Mouse (Mus musculus): Measurements from ENCODE around the gene Sfmbt2. TPM values are rescaled to one million over a fixed set of nuclear protein-coding genes. Genes with fewer than 3 reads are reported as not detected.

Gene Sfmbt2
- total RNA-seq, 2 experiments from 2014 or later: 0.31 to 0.70 TPM

- DNase-seq: no peak
- intact Hi-C loops (cut with DNase I): loop anchor here (10.0 kb wide), 1 partner anchor 497 kb away; no protein-coding TSS in a partner anchor
Observed at GRCm38 (mm10) chr2:10371459-10371817, 1.1 kb downstream of the Sfmbt2 start.

GRCm38 (mm10) chr2:10371899-10372298 lies 1.6 kb downstream of the Sfmbt2 start:
- no peak for DNase-seq
- intact Hi-C loops (cut with DNase I): loop anchor here (10.0 kb wide), 1 partner anchor 497 kb away; no protein-coding TSS in a partner anchor

GRCm38 (mm10) chr2:10372321-10372723 lies 2.0 kb downstream of the Sfmbt2 start:
- intact Hi-C loops (cut with DNase I): loop anchor here (10.0 kb wide), 1 partner anchor 498 kb away; no protein-coding TSS in a partner anchor
- peak; percentile 42 to 54 for DNase-seq

DNA sequence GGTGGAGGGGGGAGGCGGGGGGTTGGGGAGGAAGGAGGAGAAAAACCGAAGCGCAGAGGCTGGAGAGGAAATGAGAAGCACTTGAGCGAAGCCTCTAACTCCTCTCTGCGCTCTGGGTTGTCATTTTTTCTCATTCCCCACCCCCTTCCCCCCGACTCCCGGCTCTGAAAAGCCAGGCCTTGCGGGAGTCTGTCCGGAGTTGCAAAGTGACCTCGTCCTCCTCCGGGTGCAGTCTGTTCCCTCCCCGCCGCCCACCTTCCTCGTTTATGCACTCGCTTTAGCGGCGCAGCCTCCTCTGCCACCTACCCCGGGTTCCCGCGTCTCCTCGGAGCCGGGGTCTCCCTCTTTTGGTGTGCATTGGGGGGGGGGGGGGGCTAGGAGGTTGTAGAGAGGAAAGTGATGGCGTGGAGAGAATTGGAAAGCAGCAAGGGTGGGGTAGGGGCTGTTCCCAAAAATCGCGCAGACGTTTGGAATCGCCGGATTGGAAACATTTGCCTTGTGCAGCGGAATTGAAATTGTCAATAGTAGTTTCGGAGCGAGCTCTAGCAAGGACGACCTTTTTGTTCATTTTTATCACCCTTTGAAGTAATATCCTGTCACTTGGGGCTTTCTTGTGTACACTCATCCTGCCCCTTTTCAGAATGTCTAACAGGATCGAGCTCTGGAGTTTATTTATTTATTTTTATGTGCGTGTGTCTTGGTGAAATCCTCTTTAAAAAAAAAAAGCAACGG lies 2.6 kb downstream of the Sfmbt2 start:
- intact Hi-C loops (cut with DNase I): loop anchor here (10.0 kb wide), 1 partner anchor 498 kb away; no protein-coding TSS in a partner anchor
- DNase-seq: peak; percentile 11 to 17

DNA sequence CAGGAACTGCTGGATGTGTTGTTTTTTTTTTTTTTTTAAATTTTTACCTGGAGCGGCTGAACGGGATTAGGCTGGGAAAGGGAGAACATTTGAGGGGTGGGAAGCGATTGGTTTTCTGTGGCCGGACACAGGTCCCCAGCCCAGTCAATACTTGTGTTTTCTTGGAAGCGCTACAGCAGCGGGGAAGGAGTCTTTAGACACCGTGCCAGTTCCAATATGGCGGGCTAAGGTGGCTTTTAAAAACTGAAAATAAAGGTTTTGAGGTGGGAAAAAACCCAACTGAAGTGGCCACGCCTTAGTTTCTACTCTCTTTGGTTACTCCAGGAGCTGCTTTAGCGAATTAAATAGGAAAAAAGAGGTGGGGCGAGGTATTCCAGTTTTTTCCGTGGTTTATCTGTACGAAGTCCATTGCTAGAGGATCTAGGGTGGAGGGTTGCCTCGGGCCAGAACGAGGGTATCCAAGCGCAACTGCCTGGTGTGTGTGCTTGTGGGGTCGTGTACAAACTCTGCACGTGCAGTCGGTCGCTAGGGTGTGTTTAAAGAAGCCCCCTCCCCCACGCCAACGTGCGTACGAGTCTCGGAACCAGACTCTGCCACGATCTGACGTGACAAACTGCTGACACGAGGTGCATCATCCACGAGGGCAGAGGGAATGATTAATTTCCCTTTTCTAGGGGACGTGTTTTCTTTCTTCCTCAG lies 3.3 kb downstream of the Sfmbt2 start:
- no peak for DNase-seq
- intact Hi-C loops (cut with DNase I): loop anchor here (10.0 kb wide), 1 partner anchor 499 kb away; no protein-coding TSS in a partner anchor

DNA sequence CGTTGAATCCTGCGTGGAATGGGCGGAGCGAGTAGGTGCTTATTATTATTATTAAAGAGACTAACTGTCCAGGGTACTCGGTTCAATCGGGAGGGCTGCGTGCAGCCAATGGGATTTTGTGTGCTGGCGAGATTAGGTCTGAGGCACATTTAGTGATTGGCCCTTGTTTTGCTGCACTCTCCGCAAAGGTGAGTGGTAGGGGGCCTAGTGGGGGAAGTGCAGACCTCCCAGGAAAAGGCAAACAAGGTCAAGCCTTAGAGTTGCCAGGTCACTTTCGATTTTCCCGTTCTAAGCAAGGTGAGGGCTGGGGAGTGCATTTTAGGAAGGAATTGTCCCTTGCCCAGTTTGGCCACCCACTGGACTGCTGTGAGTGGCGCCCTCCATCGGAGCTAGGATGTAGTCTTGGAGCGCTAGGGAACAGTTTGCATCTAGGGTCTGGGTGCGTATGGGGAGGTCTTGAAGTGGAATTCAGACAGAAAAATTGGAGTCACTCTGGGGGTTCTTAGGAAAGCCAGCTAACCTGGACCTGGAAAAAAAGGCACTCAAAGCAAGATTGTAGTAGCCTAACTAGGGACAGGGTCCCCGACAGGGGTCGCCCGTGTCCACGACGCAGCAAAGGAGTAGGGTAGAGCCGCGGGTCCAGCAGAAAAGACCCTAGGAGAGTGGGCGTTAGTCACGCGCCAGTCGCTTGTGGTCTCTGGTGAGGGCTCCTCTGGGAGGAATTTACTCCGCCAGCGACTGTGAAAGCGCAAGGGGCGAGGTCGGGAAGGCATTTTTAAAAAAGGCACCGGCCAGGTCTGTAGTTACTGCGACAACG lies 4.1 kb downstream of the Sfmbt2 start:
- DNase-seq: peak in 1 of 2 experiments; percentile 8
- intact Hi-C loops (cut with DNase I): loop anchor here (10.0 kb wide), 1 partner anchor 500 kb away; no protein-coding TSS in a partner anchor

DNA sequence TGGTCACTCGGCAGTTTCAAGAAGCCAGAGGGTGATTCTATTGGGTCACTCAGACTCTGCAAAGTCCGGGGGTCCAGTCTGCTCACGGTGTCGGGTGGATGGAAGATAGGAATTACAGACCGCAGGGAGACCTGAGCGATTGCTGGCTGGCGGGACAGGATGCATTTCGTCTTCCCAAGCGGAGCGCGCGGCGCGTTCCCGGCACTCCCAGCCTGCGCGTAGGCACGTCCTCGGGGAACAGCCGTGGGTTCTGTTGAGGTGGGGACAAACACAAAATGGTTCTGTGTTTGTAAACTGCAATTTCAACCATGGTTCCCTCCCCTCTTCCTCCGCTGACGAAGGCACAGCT lies 4.7 kb downstream of the Sfmbt2 start:
- intact Hi-C loops (cut with DNase I): loop anchor here (10.0 kb wide), 1 partner anchor 500 kb away; no protein-coding TSS in a partner anchor
- peak in 1 of 2 experiments; percentile 7 for DNase-seq

- DNase-seq: no peak
- intact Hi-C loops (cut with DNase I): no loop called here
Observed at GRCm38 (mm10) chr2:10389988-10390387, 19.7 kb downstream of the Sfmbt2 start.

DNA sequence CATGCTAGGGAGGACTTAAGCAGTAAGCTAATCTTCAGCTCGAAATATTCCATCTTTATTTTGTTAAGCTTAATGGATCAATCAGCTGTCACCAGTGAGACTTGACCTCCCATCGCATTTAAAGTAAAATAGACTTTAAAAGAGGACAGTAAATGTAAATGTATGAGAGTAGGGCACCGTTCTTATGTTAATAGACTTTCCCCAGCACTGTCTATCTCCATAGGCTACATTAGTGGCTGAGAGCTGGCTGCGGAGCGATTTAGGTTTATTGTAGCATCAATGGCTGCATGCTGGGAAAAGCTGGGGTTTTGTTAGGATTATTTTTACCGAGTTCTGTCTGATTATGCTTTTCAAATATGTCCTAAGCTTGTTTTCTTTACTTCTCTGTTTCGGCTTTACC lies 20.5 kb downstream of the Sfmbt2 start:
- DNase-seq: no peak
- intact Hi-C loops (cut with DNase I): no loop called here

DNA sequence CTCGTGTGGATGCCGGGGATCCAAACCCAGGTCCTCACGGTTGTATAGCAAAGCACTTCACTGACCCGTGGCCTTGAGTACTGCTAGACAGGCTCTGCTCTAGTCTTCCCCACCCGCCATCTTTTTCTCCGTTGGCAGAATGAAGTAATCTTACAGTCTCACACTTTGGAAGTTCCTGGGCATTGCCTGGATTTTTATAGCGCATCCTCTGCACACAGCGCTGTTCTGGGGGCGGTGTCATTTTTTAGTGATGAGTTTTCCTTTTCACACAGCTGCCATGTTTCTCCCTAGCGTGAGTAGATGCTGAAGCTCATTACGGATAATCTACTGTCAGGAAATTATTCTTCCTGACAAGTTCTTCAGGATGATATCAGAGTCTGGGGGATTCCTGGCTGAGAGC lies 24.8 kb downstream of the Sfmbt2 start:
- no peak for DNase-seq
- intact Hi-C loops (cut with DNase I): no loop called here

GRCm38 (mm10) chr2:10397790-10398189 lies 27.5 kb downstream of the Sfmbt2 start:
- intact Hi-C loops (cut with DNase I): no loop called here
- no peak for DNase-seq

GRCm38 (mm10) chr2:10406151-10406550 lies 35.8 kb downstream of the Sfmbt2 start:
- intact Hi-C loops (cut with DNase I): no loop called here
- DNase-seq: no peak

GRCm38 (mm10) chr2:10409422-10409821 lies 39.1 kb downstream of the Sfmbt2 start:
- intact Hi-C loops (cut with DNase I): no loop called here
- DNase-seq: no peak

- DNase-seq: no peak
- intact Hi-C loops (cut with DNase I): no loop called here
Observed at GRCm38 (mm10) chr2:10410069-10410468, 39.8 kb downstream of the Sfmbt2 start.

GRCm38 (mm10) chr2:10420944-10421420 lies 50.7 kb downstream of the Sfmbt2 start:
- no peak for DNase-seq
- intact Hi-C loops (cut with DNase I): no loop called here

- intact Hi-C loops (cut with DNase I): no loop called here
- no peak for DNase-seq
Observed at GRCm38 (mm10) chr2:10437290-10437689, 67.0 kb downstream of the Sfmbt2 start.

- DNase-seq: no peak
- intact Hi-C loops (cut with DNase I): no loop called here
Observed at GRCm38 (mm10) chr2:10441811-10442210, 71.5 kb downstream of the Sfmbt2 start.

- DNase-seq: no peak
- intact Hi-C loops (cut with DNase I): no loop called here
Observed at GRCm38 (mm10) chr2:10453577-10453976, 83.3 kb downstream of the Sfmbt2 start.

DNA sequence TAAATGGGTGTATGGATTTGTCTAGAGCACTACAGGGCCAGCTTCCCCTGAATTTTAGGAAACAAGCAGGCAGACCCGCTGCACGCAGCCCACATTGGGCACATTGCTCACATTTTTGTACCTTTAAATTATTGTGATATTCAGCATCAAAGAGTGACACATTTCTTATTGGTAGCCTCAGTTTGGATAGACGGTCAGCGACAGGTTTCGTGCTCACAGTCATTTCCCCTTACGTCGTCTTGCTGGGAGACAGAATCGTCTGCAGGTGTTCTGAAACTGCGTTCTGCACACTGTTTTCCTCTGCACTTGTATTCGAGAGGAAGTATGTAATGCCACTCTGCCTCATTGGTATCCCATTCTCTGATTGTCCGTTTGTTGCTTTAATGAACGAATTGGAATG lies 88.0 kb downstream of the Sfmbt2 start:
- no peak for DNase-seq
- intact Hi-C loops (cut with DNase I): no loop called here

DNA sequence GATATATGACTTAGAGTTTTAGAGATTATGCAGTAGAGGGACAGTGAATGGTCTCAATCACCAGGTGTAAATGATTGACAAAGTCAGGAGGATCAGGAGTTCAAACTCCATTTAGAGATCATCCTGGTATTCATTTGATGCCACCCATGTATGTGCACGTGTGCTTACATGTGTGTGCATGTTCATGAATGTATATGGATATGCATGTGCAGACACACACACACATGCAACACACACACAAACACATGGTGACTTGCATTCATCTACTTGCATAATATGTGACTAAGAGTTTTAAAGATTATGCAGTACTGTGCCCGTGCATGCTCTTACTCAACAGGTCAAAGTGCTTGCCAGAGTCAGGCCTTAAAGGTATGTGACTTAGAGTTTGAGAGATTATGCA lies 146.2 kb downstream of the Sfmbt2 start:
- no peak for DNase-seq
- intact Hi-C loops (cut with DNase I): no loop called here
